Mouse (Mus musculus): ENCODE measurements around the gene Maff. TPM values are rescaled to one million over a fixed set of nuclear protein-coding genes. Genes with fewer than 3 reads are reported as not detected.
A peak's percentile ranks its signal among the peaks of the same experiment; 100 is the strongest.

Gene Maff
- polyA plus RNA-seq, 1 experiment from 2014 or later: 4.7 TPM

GRCm38 (mm10) chr15:79323791-79324155, 22.6 kb upstream of the Maff start:
- Histone ChIP-seq H3K27me3 (no peaks in the 10 kb centered on the region), H3K4me1 (peaks cover 33% of the 10 kb centered on the region), H3K4me2 (no peak overlapping the region), H3K9me3 (no peaks in the 10 kb centered on the region), H3K9ac (no peak overlapping the region), H3K27ac (peak overlapping the region; percentile 55), H3K4me3 (no peak overlapping the region), H3K36me3 (no peaks in the 10 kb centered on the region)
- 56% methylated on average over 4 of the region's 4 CpGs for WGBS
- no peak for ATAC-seq (ENCODE audit: insufficient number of reproducible peaks, low FRiP score, low TSS enrichment, low read depth)

- Histone ChIP-seq H3K4me3 (no peak overlapping the region), H3K27ac (0 out of 2 replicates have a peak overlapping the region, but pooled peaks have one; percentile 55), H3K27me3 (no peaks in the 10 kb centered on the region), H3K9me3 (no peaks in the 10 kb centered on the region), H3K4me1 (peaks cover 33% of the 10 kb centered on the region), H3K36me3 (no peaks in the 10 kb centered on the region), H3K4me2 (no peak overlapping the region), H3K9ac (no peak overlapping the region)
- no peak for ATAC-seq (ENCODE audit: insufficient number of reproducible peaks, low FRiP score, low TSS enrichment, low read depth)
- WGBS: 89% methylated on average over 3 of the region's 3 CpGs
Observed at GRCm38 (mm10) chr15:79324373-79324772, 22.0 kb upstream of the Maff start.

DNA sequence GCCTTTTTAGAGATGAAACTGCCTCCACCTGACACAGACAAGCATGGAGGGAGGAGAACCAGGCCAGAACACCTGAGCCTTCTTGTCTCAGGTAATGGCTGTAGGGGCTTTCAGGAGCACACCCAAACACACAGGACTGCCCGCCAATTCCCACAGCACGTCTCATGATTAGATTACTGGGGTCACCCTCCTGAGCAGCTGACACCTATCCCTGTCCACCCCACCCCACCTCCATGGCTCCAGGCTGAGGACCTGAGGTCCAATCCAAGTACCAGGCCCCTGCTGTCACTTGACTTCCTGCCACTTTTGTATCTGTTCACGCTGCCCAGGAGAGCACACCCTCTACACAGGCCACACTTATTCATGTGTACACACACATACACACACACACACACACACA, 20.7 kb upstream of the Maff start:
- H3K27me3 ChIP-seq: no peaks in the 10 kb centered on the region
- peaks cover 33% of the 10 kb centered on the region for H3K4me1 ChIP-seq
- no peaks in the 10 kb centered on the region for H3K36me3 ChIP-seq
- H3K9me3 ChIP-seq: no peaks in the 10 kb centered on the region
- no peak overlapping the region for H3K9ac ChIP-seq
- no peak overlapping the region for H3K4me3 ChIP-seq
- H3K27ac ChIP-seq: no peak overlapping the region
- no peak overlapping the region for H3K4me2 ChIP-seq
- 76% methylated on average over 3 of the region's 3 CpGs for WGBS
- no peak for ATAC-seq (ENCODE audit: insufficient number of reproducible peaks, low FRiP score, low TSS enrichment, low read depth)

DNA sequence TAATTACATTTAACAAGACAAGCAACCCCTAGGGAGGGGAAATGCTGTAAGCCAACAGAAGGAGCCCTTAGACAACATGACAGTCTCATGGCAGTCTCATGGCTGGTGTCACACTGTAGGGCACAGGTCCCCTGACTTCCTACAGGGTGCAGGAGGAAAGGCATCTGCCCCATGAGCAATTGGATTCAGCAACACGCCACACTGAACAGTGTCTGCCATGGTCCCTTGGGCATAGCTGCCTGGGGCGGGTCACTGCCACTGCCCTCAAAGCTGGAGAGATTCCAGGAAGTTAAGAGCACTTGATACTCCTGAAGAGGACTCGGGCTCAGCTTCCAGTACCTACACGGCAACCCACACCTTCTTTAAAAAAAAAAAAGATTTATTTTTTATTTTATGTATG, 20.2 kb upstream of the Maff start:
- Histone ChIP-seq H3K27me3 (no peaks in the 10 kb centered on the region), H3K4me2 (no peak overlapping the region), H3K4me1 (peaks cover 33% of the 10 kb centered on the region), H3K27ac (no peak overlapping the region), H3K4me3 (no peak overlapping the region), H3K9me3 (no peaks in the 10 kb centered on the region), H3K36me3 (no peaks in the 10 kb centered on the region), H3K9ac (no peak overlapping the region)
- WGBS: 72% methylated on average over 4 of the region's 4 CpGs
- no peak for ATAC-seq (ENCODE audit: insufficient number of reproducible peaks, low FRiP score, low TSS enrichment, low read depth)

DNA sequence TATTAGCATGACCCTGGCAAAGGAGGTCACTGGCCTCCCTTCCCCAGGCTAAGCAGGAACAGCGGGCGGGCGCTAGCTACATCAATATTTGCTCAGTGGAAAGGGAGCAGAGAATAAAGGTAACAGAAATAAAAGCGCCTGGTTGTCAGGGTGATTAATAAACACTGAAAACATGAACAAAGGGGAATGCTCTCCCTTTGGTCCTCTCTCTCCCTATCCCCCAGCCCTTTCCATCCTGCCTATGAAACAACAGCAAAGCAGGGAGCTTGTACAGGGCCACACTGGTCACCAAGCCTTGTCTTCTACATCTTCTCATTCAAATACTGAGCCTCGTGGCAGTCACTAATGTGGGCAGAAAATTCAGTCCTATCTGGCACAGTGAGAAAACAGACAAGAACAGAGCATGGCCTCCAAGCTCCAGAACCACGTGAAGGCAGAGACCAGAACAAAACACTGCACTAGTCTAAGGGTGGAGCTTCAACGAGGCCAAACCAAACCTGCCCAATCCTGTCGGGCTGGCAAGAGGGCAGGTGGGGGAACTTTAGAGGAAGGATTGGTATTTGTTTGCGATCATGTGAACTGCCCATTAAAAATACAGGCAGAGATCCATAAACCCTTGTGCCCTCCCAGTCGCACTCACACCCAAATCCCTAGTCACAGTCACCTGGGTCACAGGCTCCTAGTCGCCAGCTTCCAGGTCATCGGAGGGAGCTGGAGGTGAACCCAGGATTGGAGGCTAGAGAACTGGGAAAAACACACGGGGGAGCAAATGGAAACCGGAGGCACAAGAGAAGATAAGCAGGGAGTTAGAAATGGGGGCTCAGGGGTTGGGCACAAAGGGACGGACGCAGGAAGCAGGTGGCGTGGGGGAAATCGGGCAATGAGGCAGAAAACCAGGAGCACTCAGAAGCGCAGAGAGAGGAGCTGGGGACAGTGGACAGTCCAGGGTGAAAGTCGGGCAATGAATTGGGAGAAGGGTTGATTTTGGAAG, 19.2 kb upstream of the Maff start:
- peak overlapping the region; percentile 56 for H3K9ac ChIP-seq

GRCm38 (mm10) chr15:79328058-79328938, 18.1 kb upstream of the Maff start, which contains the start of gene Pla2g6:
Gene Pla2g6, minus strand, starts transcription at chr15:79328390.
- peak; percentile 97 for ATAC-seq (ENCODE audit: insufficient number of reproducible peaks, low FRiP score, low TSS enrichment, low read depth)
- no peaks in the 10 kb centered on the region for H3K36me3 ChIP-seq

More for the DNA sequence above, 19.2 kb upstream of the Maff start:
- H3K4me1 ChIP-seq: peaks cover 33% of the 10 kb centered on the region
- peak overlapping the region; percentile 62 for H3K4me3 ChIP-seq
- 16% methylated on average over 20 of the region's 20 CpGs for WGBS
- no peaks in the 10 kb centered on the region for H3K9me3 ChIP-seq
- H3K36me3 ChIP-seq: no peaks in the 10 kb centered on the region
- ATAC-seq (ENCODE audit: insufficient number of reproducible peaks, low FRiP score, low TSS enrichment, low read depth): peak; percentile 0; the same call in 1 of the 2 replicates
- peak overlapping the region; percentile 84 for H3K4me2 ChIP-seq
- peak overlapping the region; percentile 85 for H3K27ac ChIP-seq
- H3K27me3 ChIP-seq: no peaks in the 10 kb centered on the region

GRCm38 (mm10) chr15:79328939-79329275, 17.5 kb upstream of the Maff start:
- H3K4me2 ChIP-seq: no peak overlapping the region
- no peak overlapping the region for H3K27ac ChIP-seq
- H3K9me3 ChIP-seq: no peaks in the 10 kb centered on the region
- no peaks in the 10 kb centered on the region for H3K36me3 ChIP-seq
- no peaks in the 10 kb centered on the region for H3K27me3 ChIP-seq
- ATAC-seq (ENCODE audit: insufficient number of reproducible peaks, low FRiP score, low TSS enrichment, low read depth): no peak
- no peak overlapping the region for H3K9ac ChIP-seq
- WGBS: 92% methylated on average over 4 of the region's 4 CpGs
- no peak overlapping the region; the same call in 1 of the 2 replicates for H3K4me3 ChIP-seq
- peaks cover 20% of the 10 kb centered on the region for H3K4me1 ChIP-seq

More at GRCm38 (mm10) chr15:79328058-79328938, 18.1 kb upstream of the Maff start, which contains the start of gene Pla2g6:
- Histone ChIP-seq H3K9me3 (no peaks in the 10 kb centered on the region), H3K27me3 (no peaks in the 10 kb centered on the region), H3K27ac (peak within 1 kb of the TSS; percentile 85), H3K4me2 (peak within 1 kb of the TSS; percentile 84), H3K4me1 (peaks cover 26% of the 10 kb centered on the region), H3K4me3 (peak within 1 kb of the TSS; percentile 62), H3K9ac (peak within 1 kb of the TSS; percentile 56)
- WGBS: 2% methylated on average over 45 of the region's 46 CpGs

GRCm38 (mm10) chr15:79329346-79329978, 17.0 kb upstream of the Maff start:
- H3K4me2 ChIP-seq: no peak overlapping the region
- 95% methylated on average over 6 of the region's 6 CpGs for WGBS
- H3K9me3 ChIP-seq: no peaks in the 10 kb centered on the region
- no peak for ATAC-seq (ENCODE audit: insufficient number of reproducible peaks, low FRiP score, low TSS enrichment, low read depth)
- peaks cover 15% of the 10 kb centered on the region for H3K4me1 ChIP-seq
- no peaks in the 10 kb centered on the region for H3K27me3 ChIP-seq
- no peaks in the 10 kb centered on the region for H3K36me3 ChIP-seq
- no peak overlapping the region for H3K4me3 ChIP-seq
- H3K9ac ChIP-seq: no peak overlapping the region
- H3K27ac ChIP-seq: no peak overlapping the region

GRCm38 (mm10) chr15:79329979-79330363, 16.4 kb upstream of the Maff start:
- Histone ChIP-seq H3K36me3 (no peaks in the 10 kb centered on the region), H3K4me3 (no peak overlapping the region), H3K27me3 (no peaks in the 10 kb centered on the region), H3K9me3 (no peaks in the 10 kb centered on the region), H3K4me1 (peaks cover 13% of the 10 kb centered on the region), H3K4me2 (no peak overlapping the region), H3K9ac (no peak overlapping the region), H3K27ac (no peak overlapping the region)
- WGBS: 89% methylated on average over 6 of the region's 6 CpGs
- no peak for ATAC-seq (ENCODE audit: insufficient number of reproducible peaks, low FRiP score, low TSS enrichment, low read depth)

DNA sequence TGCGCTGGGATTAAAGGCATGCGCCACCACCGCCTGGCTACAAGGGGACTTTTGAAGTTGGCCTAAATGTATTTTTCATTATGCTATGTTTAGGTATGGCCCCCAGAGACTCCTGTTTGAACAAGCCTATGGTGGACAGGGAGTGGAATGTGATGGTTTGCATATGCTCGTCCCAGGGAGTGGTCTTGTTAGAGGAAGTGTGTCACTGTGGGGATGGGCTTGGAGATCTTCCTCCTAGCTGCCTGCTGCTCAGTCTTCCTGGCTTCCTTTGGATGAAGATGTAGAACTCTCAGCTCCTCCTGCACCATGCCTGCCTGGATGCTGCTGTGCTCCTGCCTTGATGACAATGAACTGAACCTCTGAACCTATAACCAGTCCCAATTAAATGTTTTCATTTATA, 15.9 kb upstream of the Maff start:
- no peak for ATAC-seq (ENCODE audit: insufficient number of reproducible peaks, low FRiP score, low TSS enrichment, low read depth)
- 62% methylated on average over 4 of the region's 4 CpGs for WGBS
- H3K27me3 ChIP-seq: no peaks in the 10 kb centered on the region

GRCm38 (mm10) chr15:79333409-79333808, 13.0 kb upstream of the Maff start:
- Histone ChIP-seq H3K27me3 (no peaks in the 10 kb centered on the region), H3K36me3 (no peaks in the 10 kb centered on the region), H3K4me3 (no peak overlapping the region), H3K9ac (no peak overlapping the region), H3K27ac (no peak overlapping the region), H3K4me2 (no peak overlapping the region), H3K9me3 (no peaks in the 10 kb centered on the region), H3K4me1 (no peaks in the 10 kb centered on the region)
- 63% methylated on average over 4 of the region's 4 CpGs for WGBS
- no peak for ATAC-seq (ENCODE audit: insufficient number of reproducible peaks, low FRiP score, low TSS enrichment, low read depth)

More for the DNA sequence above, 15.9 kb upstream of the Maff start:
- Histone ChIP-seq H3K36me3 (no peaks in the 10 kb centered on the region), H3K4me2 (no peak overlapping the region), H3K4me1 (peaks cover 13% of the 10 kb centered on the region), H3K27ac (no peak overlapping the region), H3K9me3 (no peaks in the 10 kb centered on the region), H3K4me3 (no peak overlapping the region), H3K9ac (no peak overlapping the region)

Measured in limb, embryonic 15.5 days (tissue).